Mouse (Mus musculus) R1 (cell line): Measurements from ENCODE around the gene Hyal3.

Source experiments
- DNase-seq: peaks from one replicate; pipeline ENCODE4 v3.0.0-alpha.2; 2018; ENCODE audit warnings: low read depth, low spot score

Hyal3 gene

GRCm38 (mm10) chr9:107617461-107617860 is 36.8 kb downstream of the Hyal3 start:
- DNase-seq, result no peak

- DNase-seq, result no peak
Observed at GRCm38 (mm10) chr9:107618098-107618497, 37.5 kb downstream of the Hyal3 start.

GRCm38 (mm10) chr9:107618778-107619545 is 38.3 kb downstream of the Hyal3 start:
- DNase-seq, result no peak

- no peak for DNase-seq
Observed at GRCm38 (mm10) chr9:107619546-107619879, 38.9 kb downstream of the Hyal3 start.

- no peak for DNase-seq
Observed at GRCm38 (mm10) chr9:107620954-107621353, 40.3 kb downstream of the Hyal3 start.

GRCm38 (mm10) chr9:107624539-107624938 is 43.9 kb downstream of the Hyal3 start:
- DNase-seq, result peak; percentile 87

GRCm38 (mm10) chr9:107624951-107625350 is 44.3 kb downstream of the Hyal3 start:
- DNase-seq, result no peak

GRCm38 (mm10) chr9:107625351-107626128 is 44.9 kb downstream of the Hyal3 start:
- peak; percentile 84 for DNase-seq

GRCm38 (mm10) chr9:107626158-107626843 is 45.7 kb downstream of the Hyal3 start:
- no peak for DNase-seq

GRCm38 (mm10) chr9:107626844-107627277 is 46.2 kb downstream of the Hyal3 start:
- peak; percentile 100 for DNase-seq

- DNase-seq, result no peak
Observed at GRCm38 (mm10) chr9:107627387-107628255, 47.0 kb downstream of the Hyal3 start.

GRCm38 (mm10) chr9:107628721-107629410 is 48.2 kb downstream of the Hyal3 start:
- DNase-seq, result no peak

GRCm38 (mm10) chr9:107629411-107629730 is 48.8 kb downstream of the Hyal3 start:
- peak; percentile 57 for DNase-seq

GRCm38 (mm10) chr9:107629901-107630425 is 49.3 kb downstream of the Hyal3 start:
- DNase-seq, result no peak

GRCm38 (mm10) chr9:107630576-107630975 is 50.0 kb downstream of the Hyal3 start:
- peak; percentile 99 for DNase-seq

- no peak for DNase-seq
Observed at GRCm38 (mm10) chr9:107631311-107631826, 50.8 kb downstream of the Hyal3 start.

GRCm38 (mm10) chr9:107631861-107632260 is 51.2 kb downstream of the Hyal3 start:
- DNase-seq, result no peak

- DNase-seq, result no peak
Observed at GRCm38 (mm10) chr9:107632478-107632877, 51.9 kb downstream of the Hyal3 start.

- DNase-seq, result peak; percentile 80
Observed at GRCm38 (mm10) chr9:107633091-107633660, 52.6 kb downstream of the Hyal3 start.
